Mouse (Mus musculus): ENCODE results near the gene Tex48. TPM values are rescaled to one million over a fixed set of nuclear protein-coding genes. Genes with fewer than 3 reads are reported as not detected.

Tex48 gene
- polyA plus RNA-seq (2012; rRNA removed; ENCODE audit: low replicate concordance), result not detected in 2 replicates

GRCm38 (mm10) chr4:63622378-63622835 lies at the start of gene Tex48:
TSS of gene Tex48 (minus strand) at chr4:63622428.

GRCm38 (mm10) chr4:63663279-63663678 lies 41.1 kb upstream of the Tex48 start, which contains the start of gene Gm11214:
TSS of gene Gm11214 (minus strand) at chr4:63663379.

GRCm38 (mm10) chr4:63604945-63605344 lies 17.3 kb downstream of the Tex48 start, which contains the start of gene Gm11213:
TSS of gene Gm11213 (minus strand) at chr4:63605261.

GRCm38 (mm10) chr4:63558407-63559081 lies 63.7 kb downstream of the Tex48 start, which contains the start of gene Tmem268:
TSS of gene Tmem268 (plus strand) at chr4:63558781.

Other genes with a start within 250 kb of the Tex48 start
- 6.0 and 10.6 TPM in 2 replicates for gene Akna, start 219.1 kb downstream of the Tex48 start, polyA plus RNA-seq (2012; rRNA removed; ENCODE audit: low replicate concordance)
- 16.1 and 30.1 TPM in 2 replicates for gene Whrn, start 126.4 kb downstream of the Tex48 start, polyA plus RNA-seq (2012; rRNA removed; ENCODE audit: low replicate concordance)
- gene Atp6v1g1, start 77.7 kb downstream of the Tex48 start, polyA plus RNA-seq (2012; rRNA removed; ENCODE audit: low replicate concordance), result 12.3 and 12.4 TPM in 2 replicates
- 5.7 and 7.8 TPM in 2 replicates for gene Tmem268, start 63.6 kb downstream of the Tex48 start, polyA plus RNA-seq (2012; rRNA removed; ENCODE audit: low replicate concordance)
- gene Gm11213, start 17.2 kb downstream of the Tex48 start, polyA plus RNA-seq (2012; rRNA removed; ENCODE audit: low replicate concordance), result not detected in 2 replicates
- not detected in 2 replicates for gene Gm11214, start 41.0 kb upstream of the Tex48 start, polyA plus RNA-seq (2012; rRNA removed; ENCODE audit: low replicate concordance)
- 0.05 and 0.17 TPM in 2 replicates for gene Tnfsf15, start 122.7 kb upstream of the Tex48 start, polyA plus RNA-seq (2012; rRNA removed; ENCODE audit: low replicate concordance)
- gene Tnfsf8, start 238.9 kb upstream of the Tex48 start, polyA plus RNA-seq (2012; rRNA removed; ENCODE audit: low replicate concordance), result 0.02 and 0.11 TPM in 2 replicates